Mouse (Mus musculus) spleen, adult 2 months (tissue): ENCODE results near the gene Acy3.

Experiments
- CTCF ChIP-seq: fragments of 200-500 bp; IDR thresholded peaks from 2 replicates; pipeline ENCODE4 v1.5.1; 2011; ENCODE audit warnings: mild to moderate bottlenecking, inconsistent platforms; ENCODE audit not compliant: insufficient read depth, insufficient read length, insufficient replicate concordance; ENCODE audit errors: extremely low read depth
- POLR2A ChIP-seq: fragments of 200-500 bp; IDR thresholded peaks from 2 replicates; pipeline ENCODE4 v1.6.1; 2011; ENCODE audit warnings: low read depth, low read length, inconsistent platforms

- TF ChIP-seq CTCF (no peak), POLR2A (no peak)
Observed at GRCm38 (mm10) chr19:3988750-3989149, 2.4 kb downstream of the Acy3 start.
